Mouse (Mus musculus) MEL-GATA-1-ER (cell line): ENCODE measurements around the gene Oprd1.

Experiments
- DNase-seq: peaks from one replicate; pipeline ENCODE4 v3.0.0-alpha.2; 2012; ENCODE audit warnings: low read depth; ENCODE audit errors: extremely low read depth

Gene Oprd1

DNA sequence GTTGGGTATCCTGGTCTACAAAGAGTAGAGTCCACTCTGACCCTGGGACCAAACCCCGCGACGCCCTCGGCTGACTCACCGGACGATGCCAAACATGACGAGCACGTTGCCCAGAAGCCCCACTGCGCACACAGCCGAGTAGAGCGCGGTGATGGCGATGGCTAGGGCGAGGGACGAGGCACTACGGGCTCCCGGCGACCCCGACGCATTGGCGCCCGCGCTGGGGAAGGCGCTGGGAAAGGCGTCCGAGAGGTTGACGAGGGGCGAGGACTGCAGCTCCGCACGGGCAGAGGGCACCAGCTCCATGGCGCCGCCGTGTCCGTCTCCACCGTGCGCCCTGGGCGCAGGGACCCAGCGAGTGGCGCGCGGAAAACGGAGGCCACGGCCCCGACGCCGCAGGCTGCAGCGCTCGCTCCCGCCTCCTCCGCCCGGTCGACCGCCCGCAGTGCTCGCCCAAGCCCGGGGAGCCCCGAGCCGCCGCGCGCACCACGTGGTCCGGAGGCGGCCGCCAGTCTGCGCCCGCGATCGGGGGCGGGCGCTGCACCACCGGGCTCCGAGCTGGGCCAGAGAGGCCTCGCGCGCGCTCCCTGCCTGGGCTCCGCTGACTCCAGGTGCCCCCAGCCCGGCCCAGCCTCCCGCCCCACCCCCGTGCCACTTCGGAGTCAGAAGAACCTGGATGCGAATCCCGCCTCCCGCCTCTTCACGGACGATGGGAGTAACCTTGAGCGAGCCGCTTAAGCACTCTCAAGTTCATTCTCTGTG lies at the start of gene Oprd1:
Oprd1 (minus strand) TSS at position 407 of the 762 bp plus-strand sequence.
- no peak for DNase-seq

DNA sequence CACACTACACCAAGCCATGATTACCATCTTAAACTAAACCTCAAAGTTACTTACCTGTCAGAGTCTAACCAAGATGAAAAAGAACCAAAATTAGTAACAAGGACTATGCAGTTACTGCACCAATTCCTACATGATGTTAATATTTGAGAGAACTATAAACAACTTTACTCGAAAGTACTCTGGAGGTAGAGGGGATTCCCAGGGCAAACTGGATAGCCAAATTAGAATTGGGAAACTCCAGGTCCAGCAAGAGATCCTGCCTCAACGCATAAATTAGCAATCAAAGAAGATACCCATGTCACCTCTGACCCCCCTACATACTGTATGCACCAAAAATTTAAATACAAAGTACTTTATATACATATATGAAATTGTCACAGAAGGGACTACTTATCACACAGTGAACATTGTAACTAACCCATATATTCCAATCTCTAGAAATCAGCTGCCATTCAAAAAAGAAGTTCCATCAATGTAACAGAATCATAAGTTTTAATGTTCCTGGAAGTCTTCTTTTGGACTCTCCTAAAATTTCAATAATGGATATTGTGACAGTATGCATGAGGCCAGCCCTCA lies 43.6 kb upstream of the Oprd1 start:
- DNase-seq: no peak

DNA sequence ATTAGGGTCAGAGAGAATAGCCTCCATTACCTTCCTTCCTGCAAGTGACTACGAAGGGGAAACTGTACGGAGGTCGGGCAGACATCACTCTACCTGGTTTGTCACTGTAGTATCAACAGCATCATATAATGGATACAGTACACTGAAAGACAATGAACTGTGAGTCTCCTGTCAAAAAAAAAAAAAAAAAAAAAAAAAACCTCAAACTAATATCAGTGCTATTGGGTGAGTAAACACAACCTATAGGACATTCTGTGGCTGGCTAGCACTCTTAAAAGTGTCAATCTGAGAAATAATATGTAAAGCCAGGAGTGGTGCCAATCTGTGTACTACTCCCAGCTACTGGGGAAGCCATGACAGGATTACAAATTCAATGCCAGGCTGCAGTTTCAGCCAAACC lies 38.9 kb upstream of the Oprd1 start:
- no peak for DNase-seq

DNA sequence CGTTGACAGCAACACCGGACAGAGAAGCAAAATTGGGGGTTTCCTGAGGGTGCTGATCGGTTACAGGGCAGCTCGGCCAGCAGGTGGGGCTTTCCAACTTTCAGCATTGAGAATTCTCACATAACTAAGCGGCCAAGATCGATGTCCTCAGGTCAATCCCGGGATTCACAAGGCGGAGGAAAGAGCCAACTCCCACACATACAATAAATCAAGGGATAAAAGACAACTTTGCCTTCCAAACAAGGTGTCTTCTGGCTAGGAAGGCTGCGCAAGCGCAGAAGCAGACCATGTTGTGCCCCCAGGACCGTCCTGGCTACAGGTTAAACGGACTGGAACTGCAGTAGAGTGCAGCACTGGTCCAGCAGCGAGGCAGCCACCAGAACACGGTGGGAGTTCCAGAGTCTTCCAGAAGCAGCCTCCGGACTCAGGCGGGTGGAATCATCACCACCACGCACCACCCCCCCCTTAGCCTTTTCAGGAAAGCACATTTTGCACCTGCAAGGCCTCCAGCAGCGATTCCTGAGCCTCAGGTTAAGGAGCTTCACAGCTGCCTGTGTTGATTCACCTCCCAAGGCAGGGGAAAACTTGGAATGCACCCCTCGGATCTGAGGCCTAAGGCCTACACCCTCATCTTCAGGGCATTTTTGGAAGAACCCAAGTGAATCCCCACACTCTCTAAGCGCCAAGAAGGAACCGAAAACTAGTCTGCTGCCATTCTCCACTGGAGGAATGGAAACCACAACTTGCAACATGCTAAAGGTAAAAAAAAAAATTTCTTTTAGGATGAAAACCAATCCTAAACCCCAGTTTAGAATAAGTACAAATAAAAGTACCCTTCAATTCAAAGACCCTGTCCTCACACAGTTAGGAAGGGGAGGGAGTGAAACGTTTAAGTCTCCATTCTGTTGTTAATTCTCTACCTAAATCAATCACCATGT lies 37.7 kb upstream of the Oprd1 start:
- DNase-seq: no peak

DNA sequence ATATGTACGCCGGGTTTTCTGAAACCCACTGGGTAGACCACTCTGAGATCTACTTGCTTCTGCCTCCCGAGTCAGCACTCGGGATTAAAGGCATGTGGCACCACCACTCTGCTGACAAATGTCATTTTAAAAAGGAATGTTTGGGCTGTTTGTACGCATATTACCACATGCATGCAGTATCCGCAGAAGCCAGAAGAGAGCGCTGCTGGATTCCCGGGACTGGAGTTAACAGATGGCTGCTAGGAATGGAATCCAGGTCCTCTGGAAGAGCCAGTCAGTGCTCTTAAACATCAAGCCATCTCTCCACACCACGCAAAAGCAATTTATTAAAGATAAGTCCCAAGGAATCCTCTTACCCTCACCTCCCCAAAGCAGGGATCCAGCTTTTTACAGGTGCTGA lies 36.4 kb upstream of the Oprd1 start:
- DNase-seq: no peak

DNA sequence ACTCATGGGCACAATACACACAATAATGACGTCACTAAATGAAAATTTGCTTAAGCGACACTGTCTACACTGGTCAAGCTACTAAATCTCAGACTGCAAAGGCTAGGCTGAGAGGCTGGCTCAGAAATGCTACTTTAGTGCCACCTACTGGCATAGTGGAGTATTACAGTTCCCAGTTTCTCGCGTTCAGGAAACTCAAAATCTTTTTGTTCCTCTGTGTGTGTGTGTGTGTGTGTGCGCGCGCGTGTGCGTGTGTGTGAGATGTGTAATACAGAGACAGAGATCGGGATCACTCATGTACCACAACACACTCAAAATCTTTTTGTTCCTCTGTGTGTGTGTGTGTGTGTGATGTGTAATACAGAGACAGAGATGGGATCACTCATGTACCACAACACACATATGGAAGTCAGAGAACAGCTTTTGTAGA lies 34.4 kb upstream of the Oprd1 start:
- DNase-seq: peak; percentile 45

DNA sequence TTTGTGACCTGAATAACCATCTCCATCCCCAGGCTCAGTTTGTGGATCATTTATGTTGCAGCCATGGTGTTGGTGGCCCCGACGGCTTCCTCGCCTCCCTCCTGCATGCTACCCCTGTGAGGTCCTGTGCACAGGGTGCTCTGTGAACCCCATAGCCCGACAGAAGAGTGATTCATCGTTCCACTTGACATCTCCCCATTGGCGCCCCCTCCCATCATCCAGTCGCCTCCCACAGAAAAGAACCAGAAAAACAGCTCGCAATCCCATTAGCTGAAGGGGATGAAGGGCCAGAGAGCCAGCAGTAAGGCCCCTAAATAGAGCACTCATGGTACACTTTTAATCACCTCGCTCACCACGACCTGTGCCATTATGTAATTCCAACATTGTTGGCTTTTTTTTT lies 32.2 kb upstream of the Oprd1 start:
- no peak for DNase-seq

DNA sequence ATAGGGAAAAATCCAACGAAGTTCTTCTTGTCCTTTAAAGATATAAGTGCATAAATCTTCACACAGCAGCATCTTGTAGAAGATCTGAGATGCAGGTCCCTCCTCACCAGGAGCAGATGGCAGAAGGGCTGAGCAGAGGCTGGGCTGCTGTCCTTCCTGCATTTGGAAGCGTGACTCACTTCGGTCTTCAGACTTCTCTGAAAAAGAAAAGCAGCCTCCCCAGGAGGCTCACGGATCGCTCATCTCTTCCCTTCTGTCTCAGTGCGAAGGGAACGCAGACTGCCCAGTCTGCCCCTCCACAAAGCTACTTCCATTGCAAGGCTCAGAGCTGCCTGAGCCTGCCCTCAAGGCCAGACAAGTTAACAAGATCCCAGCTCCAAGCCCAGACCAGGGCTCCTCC lies 26.6 kb upstream of the Oprd1 start:
- no peak for DNase-seq

DNA sequence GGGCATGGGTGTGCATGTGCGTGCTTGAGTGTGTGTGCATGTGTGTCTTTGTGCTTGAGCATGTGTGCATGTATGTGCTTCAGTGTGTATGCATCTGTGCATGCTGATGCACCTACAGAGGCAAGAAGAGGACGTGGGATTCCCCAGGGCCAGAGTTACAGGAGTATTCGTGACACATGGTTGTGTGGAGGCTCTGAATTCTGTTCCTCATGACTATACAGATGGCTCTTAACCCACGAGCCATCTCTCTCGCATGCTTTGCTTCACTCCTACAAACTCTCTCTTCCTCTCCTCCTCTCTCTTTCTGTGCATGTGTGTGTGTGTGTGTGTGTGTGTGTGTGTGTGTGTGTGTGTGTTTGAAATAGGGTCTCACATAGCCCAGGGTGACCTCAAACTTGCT lies 25.5 kb upstream of the Oprd1 start:
- no peak for DNase-seq

DNA sequence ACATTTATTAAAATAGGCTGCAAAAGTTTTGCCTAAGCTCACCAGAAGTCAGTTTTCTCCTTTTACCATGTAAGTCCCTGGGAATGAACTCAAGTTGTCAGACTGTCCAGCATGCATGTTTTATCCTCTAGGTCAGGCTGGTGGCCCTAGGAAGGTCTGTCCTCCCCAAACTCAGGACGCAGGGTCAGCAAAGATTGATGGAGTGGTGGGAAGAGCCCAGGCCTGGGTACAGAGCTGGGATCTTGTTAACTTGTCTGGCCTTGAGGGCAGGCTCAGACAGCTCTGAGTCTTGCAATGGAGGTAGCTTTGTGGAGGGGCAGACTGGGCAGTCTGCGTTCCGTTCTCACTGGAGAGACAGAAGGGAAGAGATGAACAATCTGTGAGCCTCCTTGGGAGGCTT lies 25.0 kb upstream of the Oprd1 start:
- DNase-seq: no peak

DNA sequence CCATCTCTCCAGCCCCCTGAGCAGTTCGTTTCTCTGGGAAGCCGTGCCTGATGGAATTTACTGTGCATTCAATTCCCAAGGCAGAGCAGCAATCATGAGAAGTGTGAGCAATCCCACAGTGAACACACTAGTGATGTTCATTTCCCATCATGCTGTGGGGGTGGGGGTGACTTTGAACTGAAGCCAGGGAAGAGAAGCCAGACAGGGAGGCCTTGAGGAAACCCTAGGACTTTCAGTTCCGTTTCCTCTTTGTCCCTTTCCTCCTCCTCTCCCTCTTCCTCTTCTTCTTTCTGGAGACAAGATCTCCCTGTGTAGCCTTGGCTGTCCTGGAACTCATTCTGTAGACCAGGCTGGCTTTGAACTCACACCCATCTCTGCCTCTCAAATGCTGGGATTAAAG lies 23.1 kb upstream of the Oprd1 start:
- DNase-seq: no peak

DNA sequence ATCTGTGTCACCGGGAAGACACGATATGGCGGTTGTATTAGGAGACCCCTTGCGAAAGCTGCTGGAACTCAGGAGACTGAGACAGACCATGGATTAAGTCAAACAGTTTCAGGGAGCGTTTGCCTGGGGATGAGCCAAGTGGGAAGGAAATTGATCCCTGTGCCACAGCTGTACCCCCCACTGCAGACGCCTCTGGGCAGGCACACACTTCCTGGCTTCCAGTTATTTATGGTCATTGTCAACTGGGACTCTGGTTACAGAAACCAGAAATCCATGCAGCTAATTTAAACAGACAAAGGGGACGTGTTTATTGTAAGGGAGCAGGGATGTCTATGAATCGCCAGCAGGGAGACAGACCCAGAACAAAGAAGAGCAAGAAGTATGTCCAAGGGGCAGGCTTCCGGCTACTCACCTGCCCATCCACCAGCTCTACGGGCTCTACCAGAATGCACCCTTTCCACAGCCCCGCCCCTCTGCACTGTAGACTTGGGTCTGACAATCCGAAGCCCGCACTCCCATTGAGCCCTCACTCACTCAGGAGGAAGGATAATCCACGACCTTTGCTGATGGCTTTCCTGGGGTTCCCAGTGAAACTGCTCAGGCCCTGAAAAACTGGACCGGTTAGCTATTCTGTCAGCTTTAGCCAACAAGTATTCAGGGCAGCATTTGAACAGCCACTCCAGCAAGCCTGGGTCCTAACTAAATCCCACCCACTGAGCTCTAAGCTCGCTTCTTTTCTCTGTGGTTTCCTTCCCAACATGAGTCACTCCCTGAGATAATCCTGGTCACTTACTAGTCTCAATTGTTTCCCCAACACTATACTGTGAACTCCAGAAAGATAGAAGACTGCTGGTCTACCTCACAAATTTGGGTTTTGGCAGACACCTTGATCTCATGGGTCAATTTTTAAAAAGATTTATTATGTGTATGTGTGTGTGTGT lies 22.3 kb upstream of the Oprd1 start:
- DNase-seq: no peak

DNA sequence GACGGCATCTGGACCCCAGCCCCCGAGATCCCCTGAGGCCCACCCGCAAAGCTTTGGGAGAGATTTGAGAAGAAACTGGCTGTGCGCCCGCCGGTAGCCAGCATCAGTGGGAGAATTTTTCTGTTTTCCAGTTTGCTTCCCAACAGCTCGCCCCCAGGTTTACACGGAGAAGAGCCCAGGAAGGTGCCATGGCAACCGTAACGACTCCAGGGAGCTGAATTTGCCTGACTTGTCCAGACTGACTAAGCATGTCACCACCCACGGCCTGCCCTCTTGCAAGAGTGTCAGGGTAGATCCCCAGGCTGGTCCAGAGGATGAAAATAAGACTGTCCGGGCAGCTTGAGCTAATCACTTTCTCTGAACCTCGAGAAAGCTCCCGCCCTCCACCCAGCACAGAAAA lies 21.4 kb upstream of the Oprd1 start:
- no peak for DNase-seq

DNA sequence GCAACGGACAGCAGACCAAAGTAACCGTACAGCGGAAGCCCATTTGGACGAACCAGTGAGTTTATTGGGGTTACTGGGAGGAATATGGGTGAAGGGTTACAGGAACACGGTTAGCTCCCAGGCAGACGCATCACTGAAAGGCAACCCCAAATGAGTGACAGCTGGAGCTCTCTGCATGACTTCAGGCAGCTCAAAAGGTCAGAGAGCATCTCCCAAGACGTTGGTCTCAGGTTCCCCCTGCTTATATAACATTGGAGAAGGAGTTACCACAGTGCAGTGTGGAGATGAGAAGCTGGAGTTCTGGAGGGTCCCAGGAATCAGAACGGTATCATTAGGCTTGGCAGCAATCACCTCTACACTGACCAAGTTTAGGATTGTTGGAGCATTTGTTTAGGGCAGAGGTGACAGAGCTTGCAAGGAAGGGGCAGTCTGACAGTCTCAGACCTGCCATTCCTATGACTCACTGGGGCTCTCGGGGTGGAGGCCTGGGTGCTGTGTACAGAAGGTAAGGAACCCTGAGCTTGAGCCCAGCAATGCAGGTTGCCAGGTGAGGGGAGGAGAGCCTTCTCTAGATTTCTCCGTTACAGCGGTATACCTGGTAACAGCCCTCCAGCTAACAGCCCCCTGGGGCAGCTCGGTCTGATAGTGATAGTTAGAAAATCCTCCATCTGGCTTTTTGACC lies 12.8 kb upstream of the Oprd1 start:
- DNase-seq: no peak

DNA sequence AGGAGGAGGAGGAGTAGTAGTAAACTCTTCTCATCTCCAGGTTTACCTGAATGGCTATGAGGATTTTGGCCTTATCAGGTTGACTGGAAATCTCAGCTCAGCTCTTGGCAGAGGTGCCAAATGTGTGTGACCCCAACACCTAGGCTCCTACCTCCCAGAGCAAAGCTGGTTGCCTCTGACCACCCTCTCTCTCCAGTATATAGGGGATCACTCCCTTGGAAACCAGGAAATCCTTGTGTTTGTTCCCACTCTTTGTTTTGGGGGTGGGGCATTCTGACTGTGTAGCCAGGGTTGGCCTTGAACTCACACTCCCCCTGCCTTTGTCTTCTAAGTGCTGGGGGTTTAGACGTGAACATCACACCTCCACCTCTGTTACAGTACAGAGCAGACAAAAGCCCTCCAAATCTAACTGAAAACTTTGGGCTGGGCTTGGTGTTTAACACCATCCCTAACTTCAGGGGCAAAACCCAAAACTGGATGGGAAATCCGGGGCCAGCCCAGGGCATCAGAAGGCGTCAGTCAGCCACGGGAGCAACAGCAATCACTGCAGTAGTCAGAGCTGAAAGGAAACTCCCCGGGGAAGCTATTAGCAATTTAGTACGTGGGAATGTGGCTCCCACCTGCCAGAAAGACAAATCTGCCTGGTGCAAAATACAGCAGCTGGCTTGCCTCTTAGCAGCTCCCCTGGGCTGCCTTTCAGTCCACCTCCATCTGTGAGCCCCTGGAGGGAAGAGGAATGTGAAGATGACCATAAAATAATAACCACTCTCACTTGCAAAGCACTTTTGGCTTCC lies 10.8 kb upstream of the Oprd1 start:
- DNase-seq: no peak

DNA sequence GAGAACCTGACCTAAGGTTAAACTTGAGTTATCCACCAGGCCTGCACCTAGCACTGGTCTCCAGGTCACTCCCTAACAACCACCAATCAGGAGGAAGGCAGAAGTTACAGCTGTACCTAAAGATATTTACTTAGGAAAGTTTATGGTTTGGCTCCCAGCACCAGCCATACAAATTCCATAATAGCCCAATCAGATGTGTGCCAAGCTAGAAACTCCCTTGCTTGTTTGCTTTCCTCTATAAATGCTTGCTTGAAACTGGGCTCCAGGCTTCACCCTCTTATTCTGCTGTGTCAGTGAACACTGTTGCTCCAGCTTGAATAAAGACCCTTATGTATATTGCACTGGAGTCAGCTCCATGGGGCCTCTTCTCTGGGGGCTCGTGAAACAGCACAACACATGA lies 7.4 kb upstream of the Oprd1 start:
- DNase-seq: no peak

DNA sequence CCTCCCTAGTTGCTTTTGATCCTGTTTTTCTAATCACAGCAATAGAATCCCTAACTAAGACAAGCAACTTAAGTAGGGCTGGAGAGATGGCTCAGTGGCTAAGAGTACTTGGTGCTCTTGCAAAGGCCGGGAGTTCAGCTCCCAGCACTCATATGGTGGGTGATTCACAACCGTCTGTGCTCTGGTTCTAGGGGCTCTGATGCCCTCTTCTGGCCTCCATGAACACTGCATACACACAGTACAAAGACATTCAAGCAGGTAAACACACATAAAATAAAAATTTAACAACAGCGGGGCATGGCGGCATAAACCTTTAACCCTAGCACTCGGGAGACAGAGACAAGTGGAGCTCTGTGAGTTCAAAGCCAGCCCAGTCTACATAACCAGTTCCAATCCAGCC lies 1.9 kb upstream of the Oprd1 start:
- peak; percentile 41 for DNase-seq

DNA sequence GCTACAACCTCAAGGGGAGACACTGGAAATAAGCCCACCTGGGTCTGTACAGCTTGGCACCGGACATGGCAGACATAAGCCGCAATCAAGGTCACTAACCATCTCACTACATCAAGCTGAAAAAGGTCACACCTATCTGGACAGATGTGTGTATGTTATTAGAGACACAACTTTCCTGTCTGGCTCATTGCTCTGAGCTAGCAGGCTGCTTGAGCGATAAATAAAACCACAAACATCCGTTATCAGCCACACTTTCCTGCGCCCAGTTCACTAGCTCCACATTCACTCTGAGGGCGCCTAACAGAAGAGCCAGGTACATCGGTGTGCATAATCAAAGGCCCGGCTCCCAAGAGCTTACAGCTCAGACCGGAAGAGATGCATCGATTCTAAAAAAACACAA lies 806 bp upstream of the Oprd1 start:
- peak; percentile 44 for DNase-seq

DNA sequence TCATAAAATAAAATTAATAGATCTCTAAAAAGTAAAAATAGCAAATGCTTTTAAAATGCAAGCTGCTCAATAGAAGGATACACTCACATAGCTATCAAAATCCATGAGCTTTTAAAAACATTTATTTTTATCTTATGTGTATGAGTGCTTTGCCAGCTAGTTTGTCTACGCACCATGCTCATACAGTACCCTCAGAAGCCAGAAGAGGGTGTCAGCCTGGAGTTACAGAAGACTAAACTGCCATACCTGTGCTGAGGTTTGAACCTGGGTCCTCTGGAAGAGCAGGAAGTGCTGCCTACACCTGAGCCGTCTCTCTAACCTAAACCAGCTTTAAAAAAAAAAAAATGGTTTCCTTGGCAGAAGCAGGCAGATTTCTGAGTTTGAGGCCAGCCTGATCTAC lies 5.6 kb downstream of the Oprd1 start:
- no peak for DNase-seq

DNA sequence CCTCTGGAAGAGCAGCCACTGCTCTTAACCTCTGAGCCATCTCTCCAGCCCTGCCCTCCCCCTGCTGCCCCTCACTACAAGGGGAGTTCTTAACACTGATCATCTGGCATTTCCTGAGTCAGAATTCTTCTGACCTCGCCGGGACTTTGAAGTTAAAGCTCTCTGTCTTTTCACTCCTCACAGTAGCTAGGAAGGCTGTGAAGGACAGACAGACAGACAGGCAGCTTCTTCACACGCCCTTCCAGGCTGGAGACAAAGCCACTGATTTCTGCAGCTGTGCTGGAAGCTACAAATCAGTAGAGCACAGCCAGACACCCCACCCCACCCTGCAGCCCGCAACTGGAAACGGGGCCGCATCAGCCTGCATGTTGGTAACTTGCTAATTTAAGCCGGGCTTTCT lies 7.3 kb downstream of the Oprd1 start:
- no peak for DNase-seq
